Mouse (Mus musculus) CH12F3 (cell line): ENCODE data around the gene Fem1a.

ENCODE experiments used
- in situ Hi-C: fragments of 300-500 bp; cut with MboI; formaldehyde crosslinking; loops from 2 replicates; pipeline ENCODE4 v1.14.3; 2020; ENCODE audit warnings: low sequenced_read_pairs

Gene Fem1a

GRCm38 (mm10) chr17:56276643-56277566 is 20.3 kb downstream of the Fem1a start, which contains the start of gene Ticam1:
Gene Ticam1 (minus strand): TSS chr17:56276786.
- in situ Hi-C loops = no loop called here

- in situ Hi-C loops = no loop called here
These were observed 20.9 kb downstream of the Fem1a start for GRCm38 (mm10) chr17:56277567-56277893.

GRCm38 (mm10) chr17:56278340-56278739 is 21.7 kb downstream of the Fem1a start:
- in situ Hi-C loops = no loop called here

GRCm38 (mm10) chr17:56279481-56280155 is 23.0 kb downstream of the Fem1a start:
- in situ Hi-C loops = no loop called here

- in situ Hi-C loops = no loop called here
These were observed 24.6 kb downstream of the Fem1a start for GRCm38 (mm10) chr17:56281193-56281592.

GRCm38 (mm10) chr17:56282802-56283201 is 26.2 kb downstream of the Fem1a start:
- in situ Hi-C loops = no loop called here

GRCm38 (mm10) chr17:56283316-56283715 is 26.7 kb downstream of the Fem1a start:
- in situ Hi-C loops = no loop called here

GRCm38 (mm10) chr17:56285995-56286394 is 29.4 kb downstream of the Fem1a start:
- in situ Hi-C loops = no loop called here

- in situ Hi-C loops = no loop called here
These were observed 31.2 kb downstream of the Fem1a start for GRCm38 (mm10) chr17:56287830-56288229.

- in situ Hi-C loops = no loop called here
These were observed 32.3 kb downstream of the Fem1a start for GRCm38 (mm10) chr17:56288866-56289265.

GRCm38 (mm10) chr17:56289371-56290331 is 33.0 kb downstream of the Fem1a start:
- in situ Hi-C loops = no loop called here

GRCm38 (mm10) chr17:56290388-56291170 is 34.0 kb downstream of the Fem1a start:
- in situ Hi-C loops = no loop called here

- in situ Hi-C loops = no loop called here
These were observed 34.5 kb downstream of the Fem1a start for GRCm38 (mm10) chr17:56291171-56291511.

GRCm38 (mm10) chr17:56291826-56292475 is 35.3 kb downstream of the Fem1a start:
- in situ Hi-C loops = no loop called here

- in situ Hi-C loops = no loop called here
These were observed 36.1 kb downstream of the Fem1a start, which contains the start of gene Plin3 for GRCm38 (mm10) chr17:56292531-56293222. Gene Plin3 (minus strand): TSS chr17:56292873.

GRCm38 (mm10) chr17:56293291-56293690 is 36.7 kb downstream of the Fem1a start:
- in situ Hi-C loops = no loop called here

GRCm38 (mm10) chr17:56294241-56294640 is 37.6 kb downstream of the Fem1a start:
- in situ Hi-C loops = no loop called here

- in situ Hi-C loops = no loop called here
These were observed 39.6 kb downstream of the Fem1a start for GRCm38 (mm10) chr17:56296201-56296600.

GRCm38 (mm10) chr17:56298238-56298637 is 41.6 kb downstream of the Fem1a start:
- in situ Hi-C loops = no loop called here
